Mouse (Mus musculus) forebrain, postnatal 0 days (tissue): Measurements from ENCODE around the gene Gm5089. TPM values are rescaled to one million over a fixed set of nuclear protein-coding genes. Genes with fewer than 3 reads are reported as not detected.

Experiments
- ATAC-seq: fragments of 200-750 bp; cut with Nextera tagmentation; 2 replicates; pipeline ENCODE4 v1.8.0; 2017; ENCODE audit warnings: mild to moderate bottlenecking, moderate library complexity
- DNase-seq: peaks from one replicate; pipeline ENCODE4 v3.0.0-alpha.2; 2015
- H3K27ac ChIP-seq: fragments of 300-500 bp; sonication (generic); 2 replicates; pipeline ENCODE4 v1.5.1; 2014; ENCODE audit warnings: low read depth, mild to moderate bottlenecking, antibody characterized with exemption, low read length, moderate library complexity, mixed read lengths
- H3K27me3 ChIP-seq: fragments of 300-500 bp; sonication (generic); 2 replicates; pipeline ENCODE4 v1.6.1; 2014; ENCODE audit warnings: mild to moderate bottlenecking, low read length, mixed read lengths; ENCODE audit not compliant: insufficient read depth
- H3K36me3 ChIP-seq: fragments of 300-500 bp; sonication (generic); 2 replicates; pipeline ENCODE4 v1.6.1; 2014; ENCODE audit warnings: mild to moderate bottlenecking, moderate library complexity; ENCODE audit not compliant: insufficient read depth
- H3K4me1 ChIP-seq: fragments of 300-500 bp; sonication (generic); 2 replicates; pipeline ENCODE4 v1.6.1; 2014; ENCODE audit warnings: antibody characterized with exemption; ENCODE audit not compliant: insufficient read depth
- H3K4me2 ChIP-seq: fragments of 300-500 bp; sonication (generic); 2 replicates; pipeline ENCODE4 v1.6.1; 2014; ENCODE audit warnings: low read depth, mild to moderate bottlenecking, moderate library complexity
- H3K4me3 ChIP-seq: fragments of 300-500 bp; sonication (generic); 2 replicates; pipeline ENCODE4 v1.5.1; 2014; ENCODE audit warnings: low read depth, low read length, mixed read lengths
- H3K9ac ChIP-seq: fragments of 300-500 bp; sonication (generic); 2 replicates; pipeline ENCODE4 v1.6.1; 2014; ENCODE audit warnings: mild to moderate bottlenecking
- H3K9me3 ChIP-seq: fragments of 300-500 bp; sonication (generic); 2 replicates; pipeline ENCODE4 v1.6.1; 2016; ENCODE audit warnings: low read length
- CTCF ChIP-seq: sonication (generic); IDR thresholded peaks from 2 replicates; pipeline ENCODE4 v1.5.1; 2016; ENCODE audit warnings: antibody characterized with exemption, control low read depth, low read depth
- WGBS: fragments of 180-500 bp; shearing (Covaris S2); extraction: QIAGEN DNeasy Blood & Tissue Kit; methylation state at CpG from one replicate; pipeline ENCODE4 v1.1.7; 2014; 5-methylcytosine and 5-hydroxymethylcytosine counted together
- polyA plus RNA-seq: library from polyadenylated mRNA; unstranded; fragments of >200 nt; fragmentation: Nextera tagmentation; extraction: Ambion mirVana; gene quantifications from 2 replicates; pipeline ENCODE4 v1.2.1, GENCODE M21; 2015
- total RNA-seq: library from RNA; depleted of rRNA; stranded (reverse); fragments of >200 nt; gene quantifications from 2 replicates; pipeline ENCODE4 v1.2.3, GENCODE M21; 2014; rRNA removed

Gm5089 gene
- total RNA-seq (0.33 and 0.38 TPM in 2 replicates), polyA plus RNA-seq (0.12 TPM in 1 of 2 replicates, not detected in the other)

- Histone ChIP-seq H3K4me3 (peak within 1 kb of the TSS; percentile 24), H3K4me1 (peaks cover 18% of the 10 kb centered on the region), H3K9me3 (no peaks in the 10 kb centered on the region), H3K27ac (peak within 1 kb of the TSS; percentile 45), H3K36me3 (no peaks in the 10 kb centered on the region), H3K27me3 (peaks cover 34% of the 10 kb centered on the region), H3K9ac (peak within 1 kb of the TSS; percentile 35; the same call in 1 of the 2 replicates), H3K4me2 (peak within 1 kb of the TSS; percentile 59)
- DNase-seq, result peak; percentile 43
- peak; percentile 58 for ATAC-seq
- 2% methylated on average over 57 of the region's 59 CpGs for WGBS
- TF ChIP-seq CTCF, result no peak
These were observed at the start of gene Gm5089 for GRCm38 (mm10) chr14:122450496-122451382. Gene Gm5089 (minus strand): TSS chr14:122451115.

- H3K27me3 ChIP-seq, result peaks cover 25% of the 10 kb centered on the region
- 84% methylated on average over 1 of the region's 1 CpGs for WGBS
- no peak for ATAC-seq
- no peak overlapping the region for H3K4me2 ChIP-seq
- H3K27ac ChIP-seq, result no peak overlapping the region
- no peaks in the 10 kb centered on the region for H3K4me1 ChIP-seq
- TF ChIP-seq CTCF, result no peak
- no peaks in the 10 kb centered on the region for H3K9me3 ChIP-seq
- H3K4me3 ChIP-seq, result no peak overlapping the region
- H3K9ac ChIP-seq, result no peak overlapping the region
- no peaks in the 10 kb centered on the region for H3K36me3 ChIP-seq
- DNase-seq, result no peak
These were observed 41.1 kb upstream of the Gm5089 start for GRCm38 (mm10) chr14:122492015-122492414.

GRCm38 (mm10) chr14:122491521-122491920 is 40.6 kb upstream of the Gm5089 start:
- Histone ChIP-seq H3K9ac (no peak overlapping the region), H3K4me1 (no peaks in the 10 kb centered on the region), H3K36me3 (no peaks in the 10 kb centered on the region), H3K4me3 (no peak overlapping the region), H3K27ac (no peak overlapping the region), H3K9me3 (no peaks in the 10 kb centered on the region), H3K4me2 (no peak overlapping the region), H3K27me3 (peaks cover 27% of the 10 kb centered on the region)
- no peak for ATAC-seq
- TF ChIP-seq CTCF, result no peak
- no peak for DNase-seq
- WGBS, result 69% methylated on average over 6 of the region's 6 CpGs

DNA sequence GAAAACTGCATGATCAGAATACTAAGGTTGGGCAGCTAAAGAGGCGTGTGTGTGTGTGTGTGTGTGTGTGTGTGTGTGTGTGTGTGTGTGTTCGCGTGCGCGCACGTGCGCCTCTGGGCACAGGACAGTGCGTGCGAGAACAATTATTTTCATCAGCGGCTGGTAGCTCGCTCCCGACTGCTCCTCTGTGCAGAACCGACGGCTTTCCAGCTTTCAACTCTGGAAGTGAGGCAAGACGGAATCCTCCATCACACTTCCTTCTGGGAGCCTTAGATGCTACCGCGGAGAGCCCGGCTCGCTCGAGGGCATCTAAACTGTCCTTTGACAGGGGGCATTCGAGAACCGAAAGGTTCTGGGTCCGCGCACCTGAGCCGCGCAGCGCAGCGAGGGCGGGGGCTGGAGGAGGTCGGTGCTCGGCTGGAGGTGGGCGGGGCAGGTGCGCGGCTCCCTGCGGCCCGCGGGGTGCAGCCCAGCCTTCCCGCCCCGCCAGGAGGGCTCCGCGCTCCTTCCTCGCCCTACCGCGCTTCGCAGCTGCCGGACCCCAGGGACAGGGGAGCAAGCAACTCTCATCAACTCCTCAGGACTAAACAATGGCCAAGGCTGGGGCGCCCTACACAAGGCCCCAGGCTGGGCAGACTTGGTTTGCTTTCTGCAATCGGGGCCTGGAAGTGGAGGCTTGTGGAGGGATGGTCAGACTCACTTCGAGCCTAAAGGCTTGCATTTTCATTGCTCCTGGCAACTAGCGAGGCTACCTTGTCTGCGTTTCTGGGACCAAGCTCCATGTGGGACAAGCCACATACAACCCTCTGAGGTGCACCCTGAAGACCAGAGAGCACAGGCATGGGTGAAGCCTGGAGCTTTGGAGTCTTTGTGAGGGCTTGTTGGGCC is 39.8 kb upstream of the Gm5089 start, which contains the start of gene Gm10837:
Gm10837 (plus strand) TSS at position 146 of the 888 bp plus-strand sequence.
- ATAC-seq, result peak; percentile 58
- H3K4me3 ChIP-seq, result peak within 1 kb of the TSS; percentile 16
- no peaks in the 10 kb centered on the region for H3K4me1 ChIP-seq
- peak within 1 kb of the TSS; percentile 40 for H3K4me2 ChIP-seq
- no peaks in the 10 kb centered on the region for H3K9me3 ChIP-seq
- H3K27me3 ChIP-seq, result peaks cover 35% of the 10 kb centered on the region
- TF ChIP-seq CTCF, result no peak
- peak; percentile 10 for DNase-seq
- H3K9ac ChIP-seq, result 0 out of 2 replicates have a peak within 1 kb of the TSS, but pooled peaks have one; percentile 18
- H3K27ac ChIP-seq, result peak within 1 kb of the TSS; percentile 50; the same call in 1 of the 2 replicates
- no peaks in the 10 kb centered on the region for H3K36me3 ChIP-seq
- WGBS, result 2% methylated on average over 50 of the region's 51 CpGs

DNA sequence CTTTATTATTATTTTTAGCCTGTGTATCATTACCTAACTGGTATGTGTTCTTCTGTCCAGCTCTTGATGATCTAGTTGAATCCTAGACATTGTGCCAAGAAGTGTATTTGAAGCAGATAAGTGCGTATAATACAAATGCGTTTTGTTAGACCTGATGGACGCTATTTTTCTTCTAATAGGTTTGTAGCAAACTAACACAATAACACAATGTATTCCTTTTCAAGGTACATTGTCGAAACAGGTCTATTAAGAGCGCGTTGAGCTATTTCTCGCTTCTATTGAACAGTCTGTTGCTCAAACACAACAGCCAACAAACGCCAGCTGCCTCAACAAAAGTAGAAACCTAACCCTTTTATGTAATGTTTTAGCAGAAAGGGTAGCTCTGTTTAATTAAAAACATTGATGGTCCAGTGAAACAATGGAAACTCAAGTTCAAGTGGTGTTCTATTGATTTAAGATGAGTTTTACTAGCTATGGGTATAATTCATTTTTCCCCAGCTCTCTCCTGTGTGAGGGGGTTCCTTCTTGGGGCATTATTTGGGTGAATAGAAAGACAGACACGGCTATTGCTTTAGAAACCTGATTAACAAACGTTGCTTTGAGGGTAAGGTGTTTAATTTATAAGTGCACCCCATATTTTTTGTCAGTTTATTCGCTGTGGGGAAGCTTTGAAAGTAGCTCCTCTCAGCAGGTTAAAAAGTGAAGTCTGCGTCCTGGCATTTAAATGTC is 38.9 kb upstream of the Gm5089 start:
- WGBS, result 4% methylated on average over 12 of the region's 12 CpGs
- no peaks in the 10 kb centered on the region for H3K36me3 ChIP-seq
- H3K9me3 ChIP-seq, result no peaks in the 10 kb centered on the region
- ATAC-seq, result no peak
- DNase-seq, result peak; percentile 77
- H3K4me3 ChIP-seq, result peak overlapping the region; percentile 16
- H3K4me2 ChIP-seq, result peak overlapping the region; percentile 40
- H3K27me3 ChIP-seq, result peaks cover 42% of the 10 kb centered on the region
- 0 out of 2 replicates have a peak overlapping the region, but pooled peaks have one; percentile 14 for H3K9ac ChIP-seq
- no peak for TF ChIP-seq CTCF
- no peaks in the 10 kb centered on the region for H3K4me1 ChIP-seq
- no peak overlapping the region for H3K27ac ChIP-seq

GRCm38 (mm10) chr14:122489041-122489440 is 38.1 kb upstream of the Gm5089 start:
- H3K4me3 ChIP-seq, result 0 out of 2 replicates have a peak overlapping the region, but pooled peaks have one; percentile 7

More at GRCm38 (mm10) chr14:122489041-122489440, 38.1 kb upstream of the Gm5089 start:
- no peak for TF ChIP-seq CTCF
- WGBS, result 3% methylated on average over 5 of the region's 5 CpGs
- peaks cover 48% of the 10 kb centered on the region for H3K27me3 ChIP-seq
- H3K4me2 ChIP-seq, result peak overlapping the region; percentile 40; the same call in 1 of the 2 replicates
- H3K27ac ChIP-seq, result no peak overlapping the region; the same call in 1 of the 2 replicates
- peak overlapping the region; percentile 14; the same call in 1 of the 2 replicates for H3K9ac ChIP-seq
- no peaks in the 10 kb centered on the region for H3K36me3 ChIP-seq
- H3K4me1 ChIP-seq, result no peaks in the 10 kb centered on the region
- ATAC-seq (no peak), DNase-seq (peak; percentile 72)
- no peaks in the 10 kb centered on the region for H3K9me3 ChIP-seq
